Mouse (Mus musculus): Measurements from ENCODE around the gene Cant1.
"Not testable (repeated sequence)": the region's sequence is repeated elsewhere in the genome, so short reads cannot be mapped to it uniquely, and the experiment has no call there.

The Cant1 gene

GRCm38 (mm10) chr11:118408051-118408740 is 10.7 kb downstream of the Cant1 start:
- DNase-seq (ENCODE audit: low read depth, low spot score) = no peak

DNA sequence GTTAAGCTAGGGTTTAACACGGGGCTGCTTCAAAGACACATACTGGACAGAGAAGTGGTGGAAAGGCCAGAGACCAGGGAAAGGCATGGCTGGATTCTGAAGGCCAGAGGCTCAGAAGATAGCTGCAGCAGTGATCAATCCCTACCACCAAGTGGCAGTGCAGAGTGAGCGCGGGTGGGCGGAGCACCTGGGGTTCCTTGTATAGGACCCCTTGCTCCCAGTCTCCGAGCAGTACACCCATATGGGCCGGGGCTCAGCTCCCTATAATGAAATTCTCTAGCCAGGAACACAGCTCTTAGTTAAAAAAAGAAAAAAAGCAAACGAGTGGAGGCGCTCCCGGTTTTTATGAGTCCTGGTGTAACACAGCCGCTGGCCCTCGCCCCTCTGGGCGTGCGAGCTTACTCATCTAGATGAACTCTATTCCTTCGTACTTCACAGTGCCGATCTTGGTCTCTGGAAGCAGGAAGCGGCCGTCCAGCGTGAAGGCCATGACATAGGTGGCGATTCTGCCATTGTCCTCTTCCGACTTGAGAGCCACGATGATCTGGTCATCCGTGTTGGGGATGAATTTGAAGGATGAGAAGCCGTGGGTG is 11.5 kb downstream of the Cant1 start:
- no peak for DNase-seq (ENCODE audit: low read depth, low spot score)

- DNase-seq (ENCODE audit: low read depth, low spot score) = no peak
These were observed 12.4 kb downstream of the Cant1 start for GRCm38 (mm10) chr11:118406521-118406920.

DNA sequence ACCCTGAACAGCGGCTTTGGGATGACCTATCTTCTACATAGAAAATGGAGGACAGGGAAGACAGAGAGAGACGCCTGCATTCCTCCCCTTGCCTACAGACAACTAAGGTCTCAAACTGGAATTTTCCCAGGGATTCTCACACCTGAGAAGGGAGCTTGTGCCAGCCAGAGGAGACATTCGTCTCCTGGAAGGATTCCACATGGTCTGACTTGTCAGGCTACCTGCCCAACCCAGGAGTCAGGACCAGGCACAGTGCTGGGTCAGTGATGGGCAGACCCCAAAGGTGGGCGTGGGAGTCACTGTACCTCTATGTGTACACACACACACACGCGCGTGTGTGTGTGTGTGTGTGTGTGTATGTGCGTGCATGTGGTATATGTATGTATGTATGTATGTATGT is 13.6 kb downstream of the Cant1 start:
- DNase-seq (ENCODE audit: low read depth, low spot score) = no peak

- no peak for DNase-seq (ENCODE audit: low read depth, low spot score)
These were observed 14.7 kb downstream of the Cant1 start for GRCm38 (mm10) chr11:118403951-118404899.

- no peak for DNase-seq (ENCODE audit: low read depth, low spot score)
These were observed 15.7 kb downstream of the Cant1 start for GRCm38 (mm10) chr11:118403183-118403582.

GRCm38 (mm10) chr11:118401760-118402280 is 17.1 kb downstream of the Cant1 start, which contains the start of gene Lgals3bp:
Lgals3bp (minus strand) TSS chr11:118402092.
- DNase-seq (ENCODE audit: low read depth, low spot score) = peak; percentile 87

DNA sequence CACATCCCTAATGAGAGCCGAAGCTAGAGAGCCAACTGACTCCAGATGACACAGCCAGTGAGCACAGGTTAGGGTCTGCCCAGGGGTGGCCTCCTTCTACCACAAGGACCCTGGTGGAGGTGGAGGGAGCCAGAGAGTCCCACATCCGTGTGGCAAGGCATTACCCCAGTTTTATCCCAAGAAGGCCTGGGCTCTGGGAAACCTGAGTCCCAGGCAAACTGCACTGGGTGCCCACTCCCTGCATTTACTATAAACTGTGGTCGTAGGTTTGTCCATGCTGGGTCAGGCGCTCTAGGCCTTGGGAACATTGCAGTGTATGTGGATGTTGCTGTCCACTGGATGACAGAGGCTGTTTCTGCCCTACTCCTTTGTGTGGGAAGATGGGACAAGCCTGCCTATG is 17.7 kb downstream of the Cant1 start:
- no peak for DNase-seq (ENCODE audit: low read depth, low spot score)

DNA sequence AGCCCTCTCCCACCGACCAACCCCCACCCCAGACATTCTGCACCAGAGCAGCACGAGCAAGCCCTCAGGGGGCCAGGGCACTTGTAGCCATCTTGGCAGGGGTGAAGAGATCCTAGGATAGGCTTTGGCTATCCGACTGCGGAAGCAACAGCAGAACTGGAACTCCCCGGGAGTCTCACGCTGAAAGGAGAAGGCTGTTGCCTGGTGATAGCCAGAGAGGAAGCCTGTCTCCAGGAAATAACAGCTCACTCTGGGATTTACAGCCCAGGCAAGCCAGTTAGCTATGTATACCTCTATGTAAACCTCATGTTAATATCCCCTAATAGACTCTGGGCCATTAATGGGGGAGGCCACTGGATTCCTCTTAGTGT is 18.3 kb downstream of the Cant1 start:
- no peak for DNase-seq (ENCODE audit: low read depth, low spot score)

- no peak for DNase-seq (ENCODE audit: low read depth, low spot score)
These were observed 18.9 kb downstream of the Cant1 start for GRCm38 (mm10) chr11:118399891-118400565.

- no peak for DNase-seq (ENCODE audit: low read depth, low spot score)
These were observed 20.9 kb downstream of the Cant1 start for GRCm38 (mm10) chr11:118397806-118398530.

GRCm38 (mm10) chr11:118394538-118394937 is 24.3 kb downstream of the Cant1 start:
- no peak for DNase-seq (ENCODE audit: low read depth, low spot score)

DNA sequence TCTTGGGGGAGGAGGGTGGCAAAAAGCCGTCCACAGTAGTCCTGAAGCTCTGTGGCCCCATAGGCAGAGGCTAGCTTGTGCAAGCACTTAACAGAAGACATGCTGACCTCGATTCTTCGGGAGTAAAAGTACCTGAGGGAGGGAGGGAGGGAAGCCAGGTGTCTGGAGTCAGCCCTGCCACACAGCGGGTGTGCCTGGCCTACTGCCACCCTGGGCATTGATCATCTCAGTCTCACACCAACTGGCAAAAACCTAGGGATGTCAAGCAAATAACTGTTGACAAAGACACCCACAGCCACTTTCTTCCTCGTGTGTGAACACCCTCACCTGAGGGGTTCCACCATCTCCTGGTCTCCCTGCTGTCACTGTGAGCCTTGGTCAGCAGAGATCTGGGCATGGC is 24.9 kb downstream of the Cant1 start:
- no peak for DNase-seq (ENCODE audit: low read depth, low spot score)

GRCm38 (mm10) chr11:118387816-118388215 is 31.1 kb downstream of the Cant1 start:
- not testable (repeated sequence) for DNase-seq (ENCODE audit: low read depth, low spot score)

GRCm38 (mm10) chr11:118379251-118380009 is 39.5 kb downstream of the Cant1 start:
- peak; percentile 81 for DNase-seq (ENCODE audit: low read depth, low spot score)

GRCm38 (mm10) chr11:118378656-118379055 is 40.2 kb downstream of the Cant1 start:
- DNase-seq (ENCODE audit: low read depth, low spot score) = no peak

DNA sequence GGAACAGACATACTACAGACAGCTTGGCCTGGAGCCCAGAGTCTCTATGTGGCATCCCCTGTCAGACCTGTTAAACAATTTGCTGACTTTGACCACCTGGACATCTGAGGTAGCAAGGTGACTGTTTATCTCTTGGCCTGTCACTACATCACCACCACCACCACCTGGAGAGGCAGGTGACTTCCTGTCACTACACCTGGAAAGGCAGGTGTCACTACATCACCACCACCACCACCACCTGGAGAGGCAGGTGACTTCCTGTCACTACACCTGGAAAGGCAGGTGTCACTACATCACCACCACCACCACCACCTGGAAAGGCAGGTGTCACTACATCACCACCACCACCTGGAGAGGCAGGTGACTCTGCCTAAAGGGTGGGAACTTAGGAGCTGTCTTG is 42.6 kb downstream of the Cant1 start:
- not testable (repeated sequence) for DNase-seq (ENCODE audit: low read depth, low spot score)

DNA sequence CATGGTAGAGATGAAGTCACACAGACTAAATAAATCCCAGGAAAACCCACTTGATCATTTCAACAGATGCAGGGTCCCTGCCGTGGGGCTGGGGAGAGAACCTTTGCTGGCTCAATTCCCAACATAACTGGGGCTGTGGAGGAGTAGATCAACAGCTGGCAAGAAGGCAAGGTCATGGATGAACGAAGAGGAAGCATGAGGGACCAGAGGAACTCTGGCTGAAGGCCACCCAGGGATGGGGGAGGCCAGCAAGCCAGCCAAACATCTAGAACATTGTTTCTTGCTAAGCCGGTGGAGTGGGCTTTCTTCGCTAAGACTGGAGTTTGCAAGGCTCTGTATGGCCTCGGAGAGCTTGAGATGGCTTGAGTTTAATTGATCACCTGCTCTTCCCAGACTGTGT is 43.0 kb downstream of the Cant1 start:
- no peak for DNase-seq (ENCODE audit: low read depth, low spot score)

- no peak for DNase-seq (ENCODE audit: low read depth, low spot score)
These were observed 43.4 kb downstream of the Cant1 start for GRCm38 (mm10) chr11:118375461-118375860.

- no peak for DNase-seq (ENCODE audit: low read depth, low spot score)
These were observed 43.9 kb downstream of the Cant1 start for GRCm38 (mm10) chr11:118375006-118375405.

All from skeletal muscle tissue, adult 2 months (tissue).